Mouse (Mus musculus): ENCODE data around the gene Mllt10.

The Mllt10 gene

GRCm38 (mm10) chr2:18195691-18196396 is 140.8 kb downstream of the Mllt10 start:
- no peak for DNase-seq (ENCODE audit: low read depth, low spot score)

GRCm38 (mm10) chr2:18201820-18202462 is 146.9 kb downstream of the Mllt10 start:
- DNase-seq (ENCODE audit: low read depth, low spot score) = no peak

- no peak for DNase-seq (ENCODE audit: low read depth, low spot score)
Measured at GRCm38 (mm10) chr2:18202923-18203322, 147.9 kb downstream of the Mllt10 start.

GRCm38 (mm10) chr2:18205118-18205517 is 150.1 kb downstream of the Mllt10 start:
- DNase-seq (ENCODE audit: low read depth, low spot score) = peak; percentile 72

GRCm38 (mm10) chr2:18206811-18207210 is 151.8 kb downstream of the Mllt10 start:
- DNase-seq (ENCODE audit: low read depth, low spot score) = no peak

GRCm38 (mm10) chr2:18208578-18208977 is 153.5 kb downstream of the Mllt10 start:
- DNase-seq (ENCODE audit: low read depth, low spot score) = no peak

- no peak for DNase-seq (ENCODE audit: low read depth, low spot score)
Measured at GRCm38 (mm10) chr2:18209211-18209823, 154.3 kb downstream of the Mllt10 start.

- no peak for DNase-seq (ENCODE audit: low read depth, low spot score)
Measured at GRCm38 (mm10) chr2:18209948-18210347, 154.9 kb downstream of the Mllt10 start.

GRCm38 (mm10) chr2:18214031-18214430 is 159.0 kb downstream of the Mllt10 start:
- DNase-seq (ENCODE audit: low read depth, low spot score) = no peak

- DNase-seq (ENCODE audit: low read depth, low spot score) = no peak
Measured at GRCm38 (mm10) chr2:18217867-18218266, 162.8 kb downstream of the Mllt10 start.

- no peak for DNase-seq (ENCODE audit: low read depth, low spot score)
Measured at GRCm38 (mm10) chr2:18218500-18218899, 163.5 kb downstream of the Mllt10 start.

- no peak for DNase-seq (ENCODE audit: low read depth, low spot score)
Measured at GRCm38 (mm10) chr2:18219136-18219535, 164.1 kb downstream of the Mllt10 start.

GRCm38 (mm10) chr2:18219569-18219968 is 164.5 kb downstream of the Mllt10 start:
- no peak for DNase-seq (ENCODE audit: low read depth, low spot score)

GRCm38 (mm10) chr2:18228486-18229062 is 173.5 kb downstream of the Mllt10 start:
- DNase-seq (ENCODE audit: low read depth, low spot score) = no peak

GRCm38 (mm10) chr2:18229279-18229678 is 174.2 kb downstream of the Mllt10 start:
- no peak for DNase-seq (ENCODE audit: low read depth, low spot score)

GRCm38 (mm10) chr2:18231143-18231542 is 176.1 kb downstream of the Mllt10 start:
- DNase-seq (ENCODE audit: low read depth, low spot score) = no peak

- no peak for DNase-seq (ENCODE audit: low read depth, low spot score)
Measured at GRCm38 (mm10) chr2:18232883-18233567, 178.0 kb downstream of the Mllt10 start.

- no peak for DNase-seq (ENCODE audit: low read depth, low spot score)
Measured at GRCm38 (mm10) chr2:18235524-18235923, 180.5 kb downstream of the Mllt10 start.

GRCm38 (mm10) chr2:18249224-18249623 is 194.2 kb downstream of the Mllt10 start:
- no peak for DNase-seq (ENCODE audit: low read depth, low spot score)

Data from CD4-positive helper T cell, adult 2 months (primary cell).